Mouse (Mus musculus): ENCODE results near the gene Fbp2.

DNA sequence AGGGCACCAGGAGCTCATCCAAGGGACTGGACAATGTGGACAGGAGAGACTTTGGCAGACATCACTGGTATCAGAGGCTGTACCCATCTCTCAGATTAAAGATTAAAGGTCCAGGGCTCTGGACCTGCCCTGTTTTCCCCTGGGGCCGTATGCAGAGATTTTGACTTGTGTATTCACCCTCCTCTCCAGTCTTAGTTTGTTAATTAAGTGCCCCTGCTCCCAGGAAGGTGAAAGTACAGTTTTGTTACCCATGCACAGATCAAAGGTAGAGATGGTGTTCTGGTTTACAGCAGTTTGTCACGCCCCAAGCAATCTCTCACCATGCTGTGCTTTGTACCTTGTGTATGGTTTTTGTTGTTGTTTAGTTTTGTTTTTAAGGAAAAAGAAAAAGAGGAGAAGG lies 12.4 kb upstream of the Fbp2 start:
- TF ChIP-seq EP300 (optimal IDR thresholded peaks at IDR 0.05) (no peak), CTCF (IDR thresholded peaks at IDR 0.05; ENCODE audit: low read depth) (no peak)

Data from stomach, postnatal 0 days (tissue).